Mouse (Mus musculus) small intestine, adult 2 months (tissue): ENCODE data around the gene Zfp78. TPM values are rescaled to one million over a fixed set of nuclear protein-coding genes. Genes with fewer than 3 reads are reported as not detected.
A peak's percentile ranks its signal among the peaks of the same experiment; 100 is the strongest.

Source experiments
- H3K27ac ChIP-seq: fragments of 200-500 bp; 2 replicates; pipeline ENCODE4 v1.5.1; 2012; ENCODE audit warnings: low read depth, low read length, control low read depth, inconsistent platforms; ENCODE audit not compliant: insufficient read depth
- H3K27me3 ChIP-seq: fragments of 200-500 bp; 2 replicates; pipeline ENCODE4 v1.6.1; 2012; ENCODE audit warnings: mild to moderate bottlenecking, moderate library complexity, low read length, inconsistent platforms; ENCODE audit not compliant: control insufficient read depth, insufficient read depth
- H3K36me3 ChIP-seq: fragments of 200-500 bp; 2 replicates; pipeline ENCODE4 v1.6.1; 2012; ENCODE audit warnings: mild to moderate bottlenecking, low read length, control low read depth, inconsistent platforms; ENCODE audit not compliant: control insufficient read depth, insufficient read depth
- H3K4me1 ChIP-seq: fragments of 200-500 bp; 2 replicates; pipeline ENCODE4 v1.6.1; 2012; ENCODE audit warnings: low read length, inconsistent platforms, mixed read lengths; ENCODE audit not compliant: control insufficient read depth, insufficient read depth, insufficient read length
- H3K4me3 ChIP-seq: fragments of 200-500 bp; 2 replicates; pipeline ENCODE4 v1.5.1; 2012; ENCODE audit warnings: low read depth, mild to moderate bottlenecking, control low read depth, inconsistent platforms, low read length, moderate library complexity
- CTCF ChIP-seq: fragments of 200-500 bp; IDR thresholded peaks from 2 replicates; pipeline ENCODE4 v1.5.1; 2012; ENCODE audit warnings: low read depth, mild to moderate bottlenecking, control low read depth, inconsistent platforms, low read length, moderate library complexity, mixed read lengths; ENCODE audit not compliant: insufficient replicate concordance, insufficient read length; ENCODE audit errors: extremely low read depth
- POLR2A ChIP-seq: fragments of 200-500 bp; IDR thresholded peaks from 2 replicates; pipeline ENCODE4 v1.6.1; 2012; ENCODE audit warnings: low read depth, mild to moderate bottlenecking, control low read depth, inconsistent platforms, low read length, moderate library complexity
- WGBS: fragments of 180-500 bp; shearing (Covaris S2); methylation state at CpG from one replicate; pipeline ENCODE4 v1.1.7; 2018; 5-methylcytosine and 5-hydroxymethylcytosine counted together
- polyA plus RNA-seq: library from polyadenylated mRNA; depleted of rRNA; stranded (reverse); fragments of >200 nt; gene quantifications from 2 replicates; pipeline ENCODE4 v1.2.3, GENCODE M21; 2012

Gene Zfp78
- polyA plus RNA-seq, 1 experiment, result 0.03 TPM

DNA sequence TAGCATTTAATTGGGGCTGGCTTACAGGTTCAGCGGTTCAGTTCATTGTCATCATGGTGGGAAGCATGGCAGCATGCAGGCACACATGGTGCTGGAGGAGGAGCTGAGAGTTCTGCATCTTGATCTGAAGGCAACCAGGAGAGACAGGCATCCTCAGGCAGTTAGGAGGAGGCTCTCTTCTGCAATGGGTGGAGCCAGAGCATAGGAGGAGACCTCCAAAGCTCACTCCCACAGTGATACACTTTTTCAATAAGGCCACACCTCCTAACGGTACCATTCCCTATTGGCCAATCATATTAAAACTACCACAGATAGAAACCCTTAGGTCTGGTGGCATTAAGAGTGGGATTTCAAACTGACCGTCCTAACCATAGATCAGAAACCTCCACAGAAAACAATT is 6.4 kb downstream of the Zfp78 start:
- Histone ChIP-seq H3K4me3 (no peak overlapping the region), H3K27me3 (no peaks in the 10 kb centered on the region), H3K4me1 (no peaks in the 10 kb centered on the region), H3K36me3 (no peaks in the 10 kb centered on the region), H3K27ac (no peak overlapping the region)
- no peak for TF ChIP-seq CTCF
- TF ChIP-seq POLR2A, result no peak
- WGBS, result 79% methylated on average over 3 of the region's 3 CpGs

DNA sequence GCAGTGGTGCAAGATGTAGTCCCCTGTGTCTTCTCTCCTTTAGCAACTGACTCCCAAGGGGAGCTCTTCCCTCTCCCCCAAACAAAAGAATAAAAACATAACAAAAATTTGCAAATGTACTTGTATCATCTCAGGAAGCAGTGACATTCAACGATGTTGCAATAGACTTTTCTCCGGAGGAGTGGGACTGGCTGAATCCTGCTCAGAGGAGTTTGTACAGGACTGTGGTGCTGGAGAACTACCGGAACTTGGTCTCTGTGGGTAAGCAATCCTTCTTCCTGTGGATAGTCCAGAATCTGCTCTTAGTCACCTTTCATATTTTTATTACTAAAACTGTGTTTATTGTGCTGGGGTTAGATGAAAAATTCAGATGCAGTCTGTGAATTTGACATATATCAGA is 9.9 kb downstream of the Zfp78 start:
- WGBS, result 89% methylated on average over 3 of the region's 3 CpGs
- H3K4me1 ChIP-seq, result no peaks in the 10 kb centered on the region
- no peak for TF ChIP-seq POLR2A
- TF ChIP-seq CTCF, result no peak
- H3K27ac ChIP-seq, result no peak overlapping the region
- H3K4me3 ChIP-seq, result no peak overlapping the region
- no peaks in the 10 kb centered on the region for H3K36me3 ChIP-seq
- no peaks in the 10 kb centered on the region for H3K27me3 ChIP-seq

- no peak for TF ChIP-seq POLR2A
- no peak for TF ChIP-seq CTCF
- Histone ChIP-seq H3K27ac (no peak overlapping the region), H3K4me1 (peaks cover 3% of the 10 kb centered on the region), H3K36me3 (no peaks in the 10 kb centered on the region), H3K27me3 (no peaks in the 10 kb centered on the region), H3K4me3 (no peak overlapping the region)
- 80% methylated on average over 8 of the region's 8 CpGs for WGBS
Measured at GRCm38 (mm10) chr7:6378441-6378840, 15.4 kb downstream of the Zfp78 start.

DNA sequence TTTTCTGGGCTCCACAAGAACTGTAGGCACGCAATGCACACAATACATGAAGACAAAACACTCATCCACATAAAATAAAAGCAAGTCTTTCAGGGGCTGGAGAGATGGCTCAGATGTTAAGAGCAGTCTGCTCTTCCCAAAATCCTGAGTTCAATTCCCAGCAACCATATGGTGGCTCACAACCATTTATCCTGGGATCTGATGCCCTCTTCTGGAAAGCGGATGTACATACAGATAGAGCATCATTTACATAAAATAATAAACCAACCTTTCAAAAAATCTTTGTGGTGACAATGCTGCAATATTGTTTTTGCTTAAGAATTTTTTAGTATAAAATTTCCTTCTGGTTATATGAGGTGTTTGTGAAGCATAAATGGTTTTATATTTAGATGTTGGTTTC is 18.4 kb downstream of the Zfp78 start:
- no peaks in the 10 kb centered on the region for H3K36me3 ChIP-seq
- H3K27ac ChIP-seq, result no peak overlapping the region
- H3K4me3 ChIP-seq, result no peak overlapping the region
- H3K4me1 ChIP-seq, result peaks cover 5% of the 10 kb centered on the region
- no peak for TF ChIP-seq POLR2A
- no peak for TF ChIP-seq CTCF
- H3K27me3 ChIP-seq, result no peaks in the 10 kb centered on the region
- WGBS, result 85% methylated on average over 2 of the region's 2 CpGs

DNA sequence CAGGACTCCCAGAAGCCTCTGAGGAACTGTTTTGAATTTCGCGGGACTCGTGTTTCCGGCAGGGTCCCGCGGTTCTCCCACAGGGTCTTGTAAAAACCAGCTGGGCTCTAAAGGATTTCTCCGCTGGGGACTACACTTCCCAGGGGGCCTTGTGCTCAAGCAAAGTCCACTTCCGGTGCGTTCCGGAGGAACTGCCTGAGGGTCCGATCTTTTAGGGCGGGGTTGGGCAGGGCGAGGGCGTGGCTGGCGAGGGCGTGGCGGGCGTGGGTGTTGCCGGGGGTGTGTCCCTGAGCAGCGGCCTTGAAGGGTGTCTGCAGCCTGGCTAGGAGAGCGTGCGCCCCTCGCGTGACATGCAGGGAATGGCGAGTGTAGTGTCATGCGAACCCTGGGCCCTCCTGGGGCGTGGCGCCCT is 20.0 kb downstream of the Zfp78 start, which contains the start of gene Zfp28:
Zfp28 (plus strand) TSS at position 252 of the 412 bp plus-strand sequence.
- Histone ChIP-seq H3K27me3 (no peaks in the 10 kb centered on the region), H3K4me3 (peak within 1 kb of the TSS; percentile 72), H3K36me3 (no peaks in the 10 kb centered on the region), H3K4me1 (peaks cover 5% of the 10 kb centered on the region), H3K27ac (no peak within 1 kb of the TSS)
- TF ChIP-seq POLR2A (no peak), CTCF (no peak)
- 0% methylated on average over 28 of the region's 28 CpGs for WGBS

DNA sequence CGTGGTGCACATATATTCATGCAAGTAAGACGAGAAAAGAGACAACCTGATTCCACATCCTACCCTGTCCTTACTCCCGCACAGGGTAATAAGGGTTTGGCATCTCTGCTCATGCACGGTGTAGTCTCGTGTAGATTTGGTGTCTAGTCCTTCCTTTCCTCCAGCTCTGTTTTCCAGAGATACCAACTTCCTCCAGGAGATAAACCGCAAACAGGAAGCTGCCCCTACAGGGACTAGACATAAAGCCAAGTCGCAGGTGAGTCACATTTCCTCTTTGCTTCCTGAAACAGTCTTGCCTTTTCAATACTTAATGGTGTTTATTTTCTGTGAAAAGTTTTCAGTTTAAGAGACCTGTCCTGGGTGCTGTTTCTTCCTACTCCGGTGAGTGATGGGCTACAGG is 20.9 kb downstream of the Zfp78 start:
- 68% methylated on average over 8 of the region's 8 CpGs for WGBS
- Histone ChIP-seq H3K4me3 (no peak overlapping the region), H3K4me1 (peaks cover 5% of the 10 kb centered on the region), H3K27me3 (no peaks in the 10 kb centered on the region), H3K27ac (no peak overlapping the region), H3K36me3 (no peaks in the 10 kb centered on the region)
- TF ChIP-seq POLR2A, result no peak

DNA sequence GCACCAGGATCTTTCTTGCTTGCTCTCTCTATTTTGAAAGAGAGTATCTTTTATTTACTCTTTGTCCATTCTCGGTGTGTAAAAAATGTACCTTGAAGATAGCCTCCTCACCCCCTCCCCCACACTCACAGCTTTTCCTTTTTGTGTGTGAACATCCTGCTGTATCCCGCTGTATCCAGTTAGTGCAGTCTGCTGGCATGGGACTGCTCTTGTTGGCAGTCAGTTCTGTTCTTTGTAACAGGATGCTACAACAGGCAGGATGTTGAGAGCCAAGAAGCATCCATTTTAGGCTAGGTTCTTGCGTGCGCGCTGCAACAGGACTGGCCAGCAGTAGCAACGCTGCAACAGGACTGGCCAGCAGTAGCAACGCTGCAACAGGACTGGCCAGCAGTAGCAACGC is 23.9 kb downstream of the Zfp78 start:
- peaks cover 5% of the 10 kb centered on the region for H3K4me1 ChIP-seq
- WGBS, result 82% methylated on average over 8 of the region's 8 CpGs
- TF ChIP-seq POLR2A (no peak), CTCF (no peak)

GRCm38 (mm10) chr7:6388971-6389370 is 25.9 kb downstream of the Zfp78 start:
- Histone ChIP-seq H3K27me3 (no peaks in the 10 kb centered on the region), H3K36me3 (0 out of 2 replicates have a peak, but pooled peaks cover 2% of the 10 kb centered on the region), H3K4me1 (no peaks in the 10 kb centered on the region), H3K4me3 (no peak overlapping the region), H3K27ac (no peak overlapping the region)
- TF ChIP-seq POLR2A (no peak), CTCF (no peak)
- WGBS, result 83% methylated on average over 5 of the region's 5 CpGs

More for the DNA sequence above, 23.9 kb downstream of the Zfp78 start:
- H3K27me3 ChIP-seq, result no peaks in the 10 kb centered on the region
- H3K27ac ChIP-seq, result no peak overlapping the region
- no peaks in the 10 kb centered on the region for H3K36me3 ChIP-seq
- H3K4me3 ChIP-seq, result no peak overlapping the region
